Mouse (Mus musculus): ENCODE results near the gene Hamp. TPM values are rescaled to one million over a fixed set of nuclear protein-coding genes. Genes with fewer than 3 reads are reported as not detected.

The Hamp gene
- polyA plus RNA-seq (2015; fragmentation: Nextera tagmentation; extraction: Ambion mirVana), result not detected in 2 replicates

DNA sequence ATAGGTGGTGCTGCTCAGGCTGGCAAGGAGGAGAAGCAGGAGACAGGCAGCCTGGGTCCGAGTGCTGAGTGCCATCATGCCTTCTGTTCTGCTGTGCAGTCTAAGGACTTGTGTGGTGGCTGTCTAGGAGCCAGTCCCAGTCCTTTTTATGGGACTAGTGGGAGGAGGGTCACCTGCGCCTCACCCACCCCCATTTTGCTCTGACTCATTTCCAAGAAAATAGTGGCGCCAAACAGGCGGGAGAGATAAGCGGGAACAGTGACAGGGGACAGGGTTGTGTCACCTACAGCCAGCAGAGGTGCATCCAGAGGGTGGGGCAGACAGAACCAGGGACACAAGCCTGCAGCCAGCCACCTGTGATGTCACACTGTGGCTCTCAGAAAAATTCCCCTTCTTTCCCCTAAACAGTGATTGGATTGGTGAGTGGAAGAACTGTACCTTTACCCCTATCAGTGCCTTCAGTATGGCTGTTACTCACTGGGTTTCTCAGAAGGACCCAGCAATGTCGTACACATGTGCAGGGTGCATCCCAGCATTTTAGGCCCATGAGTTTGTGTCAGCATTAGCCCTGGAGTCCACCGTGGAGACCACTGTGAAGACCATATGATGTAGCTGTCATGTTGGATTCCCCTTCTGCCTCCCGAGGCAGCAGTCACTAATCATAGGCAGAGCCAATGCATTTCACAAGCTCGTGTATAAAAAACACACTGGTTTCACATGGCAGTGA is at the start of gene Hamp:
Gene Hamp (minus strand): TSS at position 124 of the 727 bp plus-strand sequence.
- no peak within 1 kb of the TSS for H3K27ac ChIP-seq (replicated peaks)
- no peaks in the 10 kb centered on the region for H3K9me3 ChIP-seq
- H3K4me3 ChIP-seq, result no peak within 1 kb of the TSS
- no peaks in the 10 kb centered on the region for H3K4me1 ChIP-seq
- H3K4me2 ChIP-seq (replicated peaks), result no peak within 1 kb of the TSS
- H3K9ac ChIP-seq (replicated peaks), result no peak within 1 kb of the TSS
- 71% methylated on average over 9 of the region's 9 CpGs for WGBS
- H3K27me3 ChIP-seq, result no peaks in the 10 kb centered on the region
- peaks cover 21% of the 10 kb centered on the region for H3K36me3 ChIP-seq
- no peak for ATAC-seq (replicated peaks)

GRCm38 (mm10) chr7:30992148-30992547 is 48.3 kb upstream of the Hamp start:
- Histone ChIP-seq H3K36me3 (no peaks in the 10 kb centered on the region), H3K27ac (replicated peaks) (no peak overlapping the region)
- 86% methylated on average over 5 of the region's 5 CpGs for WGBS

DNA sequence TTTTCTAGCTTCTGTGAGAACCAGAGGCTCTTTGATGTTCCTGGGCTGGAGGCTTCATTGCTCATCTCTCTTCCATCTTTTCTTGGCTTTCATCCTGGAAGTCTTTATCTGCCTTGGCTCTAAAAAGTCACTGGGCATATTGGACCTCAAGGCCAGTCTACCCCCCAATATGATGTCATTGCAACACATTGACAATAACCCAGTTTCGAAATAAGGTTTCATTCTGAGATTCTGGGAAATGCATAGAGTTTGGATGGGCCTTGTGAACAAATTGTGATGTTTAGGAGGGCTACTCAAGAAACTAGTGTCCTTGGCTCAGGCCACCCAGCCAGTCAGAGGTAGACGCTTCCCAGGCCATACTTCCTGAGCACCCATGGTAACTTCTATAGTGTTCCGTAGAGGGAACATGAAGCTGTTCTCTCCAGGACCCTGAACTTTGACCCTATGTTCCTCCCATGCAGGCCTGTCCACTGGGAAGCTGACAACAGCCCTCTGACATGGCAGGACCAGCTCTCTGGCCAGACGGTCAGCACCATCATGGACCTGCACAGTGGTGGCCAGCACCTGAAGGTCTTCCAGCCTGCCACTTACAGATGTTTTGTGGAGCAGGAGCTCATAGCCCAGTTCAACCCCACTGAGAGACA is 44.8 kb upstream of the Hamp start:
- H3K27ac ChIP-seq (replicated peaks), result no peak overlapping the region
- WGBS, result 93% methylated on average over 4 of the region's 4 CpGs
- no peak overlapping the region for H3K4me3 ChIP-seq
- H3K4me2 ChIP-seq (replicated peaks), result no peak overlapping the region
- H3K27me3 ChIP-seq, result no peaks in the 10 kb centered on the region
- no peak overlapping the region for H3K9ac ChIP-seq (replicated peaks)
- no peak for ATAC-seq (replicated peaks)
- no peaks in the 10 kb centered on the region for H3K9me3 ChIP-seq
- H3K36me3 ChIP-seq, result no peaks in the 10 kb centered on the region
- no peaks in the 10 kb centered on the region for H3K4me1 ChIP-seq

More at GRCm38 (mm10) chr7:30992148-30992547, 48.3 kb upstream of the Hamp start:
- Histone ChIP-seq H3K9me3 (no peaks in the 10 kb centered on the region), H3K4me1 (no peaks in the 10 kb centered on the region), H3K4me3 (no peak overlapping the region), H3K4me2 (replicated peaks) (no peak overlapping the region), H3K27me3 (no peaks in the 10 kb centered on the region), H3K9ac (replicated peaks) (no peak overlapping the region)
- ATAC-seq (replicated peaks), result no peak

DNA sequence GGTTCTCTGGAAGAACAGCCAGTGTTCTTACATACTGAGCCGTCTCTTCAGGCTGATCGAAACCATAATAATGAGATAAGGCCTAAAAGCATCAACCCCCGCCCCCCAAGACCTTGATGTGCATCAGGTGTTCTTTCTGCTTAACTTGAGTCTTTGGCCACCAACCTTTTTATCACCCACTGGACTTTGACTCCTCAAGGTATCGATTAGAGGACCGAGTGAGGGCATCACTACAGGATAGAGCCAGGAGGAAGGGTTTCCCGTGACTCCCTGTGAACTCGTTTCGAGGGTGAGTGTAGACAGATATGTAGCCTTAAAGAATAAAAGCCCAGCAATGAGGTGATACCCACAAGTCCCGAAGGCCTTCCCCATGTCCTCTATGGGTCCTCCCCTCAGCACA is 41.5 kb upstream of the Hamp start:
- no peaks in the 10 kb centered on the region for H3K27me3 ChIP-seq
- WGBS, result 87% methylated on average over 9 of the region's 9 CpGs
- ATAC-seq (replicated peaks), result no peak
- no peak overlapping the region for H3K4me3 ChIP-seq
- H3K4me2 ChIP-seq (replicated peaks), result no peak overlapping the region
- no peaks in the 10 kb centered on the region for H3K36me3 ChIP-seq
- H3K27ac ChIP-seq (replicated peaks), result no peak overlapping the region
- H3K9ac ChIP-seq (replicated peaks), result no peak overlapping the region
- no peaks in the 10 kb centered on the region for H3K9me3 ChIP-seq
- H3K4me1 ChIP-seq, result no peaks in the 10 kb centered on the region

DNA sequence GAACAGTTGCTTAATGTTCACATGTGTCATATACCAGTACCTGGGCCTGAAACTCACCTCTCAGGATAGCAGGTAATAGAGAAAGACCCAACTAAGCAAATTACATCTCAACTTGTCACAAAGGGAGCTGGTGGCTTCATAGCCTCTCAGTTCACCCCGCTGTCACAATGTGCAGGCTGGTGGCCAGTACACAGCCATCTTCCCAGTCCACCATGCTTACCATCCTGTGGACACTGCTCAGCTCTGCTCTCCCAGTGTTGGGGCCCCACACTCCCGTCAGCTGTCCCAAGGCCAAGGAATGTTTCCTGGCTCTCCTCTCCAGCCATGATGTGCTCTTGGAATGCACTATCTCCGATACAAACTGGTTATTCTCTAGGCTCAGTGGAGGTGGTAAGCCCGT is 37.9 kb upstream of the Hamp start:
- Histone ChIP-seq H3K4me2 (replicated peaks) (no peak overlapping the region), H3K4me3 (no peak overlapping the region), H3K27ac (replicated peaks) (no peak overlapping the region), H3K9ac (replicated peaks) (no peak overlapping the region), H3K9me3 (no peaks in the 10 kb centered on the region), H3K4me1 (no peaks in the 10 kb centered on the region), H3K27me3 (no peaks in the 10 kb centered on the region), H3K36me3 (no peaks in the 10 kb centered on the region)
- no peak for ATAC-seq (replicated peaks)
- 94% methylated on average over 4 of the region's 4 CpGs for WGBS

- H3K9me3 ChIP-seq, result no peaks in the 10 kb centered on the region
- H3K4me1 ChIP-seq, result peaks cover 14% of the 10 kb centered on the region
- peak within 1 kb of the TSS; percentile 63 for H3K4me2 ChIP-seq (replicated peaks)
- peak within 1 kb of the TSS; percentile 38 for H3K4me3 ChIP-seq
- peak within 1 kb of the TSS; percentile 33 for H3K9ac ChIP-seq (replicated peaks)
- WGBS, result under 1% methylated on average over 37 of the region's 37 CpGs
- peaks cover 11% of the 10 kb centered on the region for H3K27me3 ChIP-seq
- no peak within 1 kb of the TSS for H3K27ac ChIP-seq (replicated peaks)
- H3K36me3 ChIP-seq, result no peaks in the 10 kb centered on the region
- peak; percentile 83 for ATAC-seq (replicated peaks)
Observed at GRCm38 (mm10) chr7:30973501-30974289, 29.9 kb upstream of the Hamp start, which contains the start of gene Fam187b. Gene Fam187b, plus strand, starts transcription at chr7:30973790.

DNA sequence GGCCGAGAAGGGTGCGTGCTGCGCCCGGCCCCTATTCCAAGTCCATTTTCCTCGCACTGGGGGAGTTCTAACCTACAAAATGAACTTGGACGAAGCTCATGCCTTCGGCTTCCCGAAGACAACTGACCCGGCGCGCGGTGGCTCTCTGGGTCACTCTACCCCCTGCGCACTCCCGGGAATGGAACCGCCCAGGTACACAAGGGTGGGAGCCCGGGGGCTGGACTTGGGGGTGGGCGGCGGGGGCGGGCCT is 29.3 kb upstream of the Hamp start, which contains the start of gene Lsr:
Gene Lsr (minus strand): TSS at position 214 of the 250 bp plus-strand sequence.
- Histone ChIP-seq H3K4me1 (peaks cover 14% of the 10 kb centered on the region), H3K9me3 (no peaks in the 10 kb centered on the region), H3K4me2 (replicated peaks) (peak within 1 kb of the TSS; percentile 63), H3K27ac (replicated peaks) (no peak within 1 kb of the TSS), H3K9ac (replicated peaks) (peak within 1 kb of the TSS; percentile 33), H3K4me3 (peak within 1 kb of the TSS; percentile 38), H3K27me3 (peaks cover 11% of the 10 kb centered on the region), H3K36me3 (no peaks in the 10 kb centered on the region)
- ATAC-seq (replicated peaks), result peak; percentile 47
- under 1% methylated on average over 19 of the region's 19 CpGs for WGBS

DNA sequence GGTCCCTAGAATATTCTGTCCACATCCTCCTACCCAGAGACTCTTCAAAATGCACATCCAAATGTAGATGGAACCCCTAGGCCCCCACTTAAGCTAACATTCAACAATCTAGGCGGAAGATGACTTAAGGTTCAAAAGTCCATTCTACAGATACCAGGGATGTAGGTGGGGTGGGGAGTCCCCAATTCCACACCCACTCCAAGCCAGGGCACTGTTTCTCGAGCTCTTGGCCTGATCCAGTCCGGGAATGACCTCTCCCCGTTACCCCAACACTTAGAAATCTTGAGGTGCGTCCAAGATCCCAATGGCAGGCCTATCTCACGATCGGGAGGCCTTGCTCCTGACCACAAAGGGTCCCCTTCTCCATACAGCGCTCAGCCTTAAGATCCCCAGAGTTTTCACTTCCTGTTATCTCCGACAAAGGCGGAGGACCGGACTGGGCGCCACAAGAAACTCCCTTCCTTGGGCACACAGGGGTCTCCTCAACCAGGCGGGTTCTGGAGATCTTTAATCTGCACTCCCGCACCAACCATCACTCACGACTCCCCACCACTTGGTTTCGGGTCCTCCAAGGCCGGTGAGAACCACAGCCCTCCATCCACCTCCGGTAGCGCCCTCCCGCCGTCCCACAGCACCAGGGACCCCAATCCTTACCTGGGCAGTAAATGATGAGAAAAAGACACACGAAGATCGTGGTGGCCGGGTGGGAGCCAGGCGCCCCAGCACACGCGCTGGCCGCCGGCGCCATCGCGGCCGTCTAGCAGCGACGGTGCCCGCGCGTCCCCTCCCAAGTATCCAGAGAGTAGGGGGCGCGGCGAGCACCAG is 28.8 kb upstream of the Hamp start:
- H3K4me1 ChIP-seq, result peaks cover 14% of the 10 kb centered on the region
- peak overlapping the region; percentile 63 for H3K4me2 ChIP-seq (replicated peaks)
- no peak overlapping the region for H3K27ac ChIP-seq (replicated peaks)
- H3K4me3 ChIP-seq, result peak overlapping the region; percentile 38
- H3K9me3 ChIP-seq, result no peaks in the 10 kb centered on the region
- peaks cover 11% of the 10 kb centered on the region for H3K27me3 ChIP-seq
- ATAC-seq (replicated peaks), result peak; percentile 59
- WGBS, result 4% methylated on average over 41 of the region's 41 CpGs
- peak overlapping the region; percentile 33 for H3K9ac ChIP-seq (replicated peaks)
- no peaks in the 10 kb centered on the region for H3K36me3 ChIP-seq

DNA sequence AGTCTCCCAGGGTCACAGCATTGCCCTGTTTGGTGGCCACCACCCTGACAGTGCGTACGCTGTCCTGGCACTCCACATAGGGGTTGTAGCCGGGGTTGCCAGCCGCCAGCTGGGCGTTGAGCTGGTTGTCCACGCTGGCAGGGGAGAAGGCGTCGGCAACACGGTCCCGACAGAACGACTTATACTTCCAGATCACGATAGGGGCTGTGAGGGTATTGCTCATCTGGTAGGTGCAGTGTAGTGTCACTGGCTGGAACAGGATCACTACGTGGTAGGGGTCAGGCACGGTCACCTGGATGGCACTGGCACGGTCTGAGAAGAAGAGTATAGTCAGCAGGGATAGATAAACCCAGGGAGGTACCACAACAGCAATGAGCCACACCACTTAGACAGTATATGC is 28.1 kb upstream of the Hamp start:
- Histone ChIP-seq H3K27ac (replicated peaks) (no peak overlapping the region), H3K9ac (replicated peaks) (no peak overlapping the region), H3K4me1 (peaks cover 14% of the 10 kb centered on the region), H3K27me3 (peaks cover 11% of the 10 kb centered on the region), H3K36me3 (no peaks in the 10 kb centered on the region), H3K9me3 (no peaks in the 10 kb centered on the region), H3K4me2 (replicated peaks) (0 out of 2 replicates have a peak overlapping the region, but pooled peaks have one; percentile 63), H3K4me3 (no peak overlapping the region; the same call in 1 of the 2 replicates)
- WGBS, result 86% methylated on average over 15 of the region's 15 CpGs
- no peak for ATAC-seq (replicated peaks)

GRCm38 (mm10) chr7:30969174-30969573 is 25.3 kb upstream of the Hamp start:
- WGBS, result 88% methylated on average over 4 of the region's 4 CpGs
- Histone ChIP-seq H3K4me3 (no peak overlapping the region), H3K36me3 (no peaks in the 10 kb centered on the region), H3K9me3 (no peaks in the 10 kb centered on the region), H3K4me1 (peaks cover 14% of the 10 kb centered on the region), H3K27ac (replicated peaks) (no peak overlapping the region), H3K27me3 (peaks cover 11% of the 10 kb centered on the region), H3K4me2 (replicated peaks) (no peak overlapping the region), H3K9ac (replicated peaks) (no peak overlapping the region)
- no peak for ATAC-seq (replicated peaks)

DNA sequence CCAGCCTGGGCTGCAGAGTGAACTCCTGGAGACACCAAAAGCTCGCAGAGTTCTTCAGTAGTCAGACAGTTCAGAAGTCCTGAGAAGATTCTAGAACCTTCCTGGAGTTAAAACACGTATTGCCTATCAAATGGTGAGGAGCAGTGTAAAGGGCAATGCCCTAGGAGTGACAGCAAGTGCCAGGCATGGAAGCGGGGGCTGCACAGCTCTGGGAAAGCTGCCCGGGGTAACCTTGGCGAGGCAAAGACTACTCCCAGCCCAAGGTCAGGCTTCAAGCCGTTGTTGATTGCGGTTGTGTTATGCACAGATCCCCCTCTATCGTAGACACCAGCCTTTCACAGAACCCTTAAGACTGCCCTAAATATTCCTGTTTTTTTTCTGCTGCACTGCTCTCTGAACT is 24.8 kb upstream of the Hamp start:
- ATAC-seq (replicated peaks), result no peak

More for the DNA sequence above, 24.8 kb upstream of the Hamp start:
- Histone ChIP-seq H3K4me2 (replicated peaks) (no peak overlapping the region), H3K27ac (replicated peaks) (no peak overlapping the region), H3K36me3 (no peaks in the 10 kb centered on the region), H3K27me3 (peaks cover 7% of the 10 kb centered on the region), H3K9ac (replicated peaks) (no peak overlapping the region), H3K9me3 (no peaks in the 10 kb centered on the region), H3K4me1 (peaks cover 8% of the 10 kb centered on the region), H3K4me3 (no peak overlapping the region)
- 93% methylated on average over 8 of the region's 8 CpGs for WGBS
